Mouse (Mus musculus) cerebellum, adult 8-10 months (tissue): ENCODE data around the gene Il16.

Experiments
- DNase-seq: peaks from one replicate; pipeline ENCODE4 v3.0.0; 2022

The Il16 gene

DNA sequence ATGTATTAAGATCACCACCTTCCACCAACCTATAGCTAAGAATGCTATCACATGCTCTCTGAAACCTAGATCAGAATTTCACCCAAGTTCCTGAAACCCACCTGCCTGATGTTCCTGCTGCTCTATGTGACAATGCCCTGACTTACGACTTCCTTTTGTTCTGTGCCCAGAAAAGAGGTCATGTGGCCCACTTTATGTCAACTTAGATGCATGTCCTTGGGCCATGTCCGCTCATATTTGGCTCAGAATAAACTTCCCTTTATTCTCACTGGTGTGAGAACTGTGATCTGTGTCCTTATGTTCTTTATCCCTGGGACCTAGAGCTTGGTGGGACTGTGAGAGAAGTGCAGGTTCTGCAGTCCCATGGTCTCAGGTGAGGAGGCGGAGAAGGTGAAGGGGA lies 68.2 kb downstream of the Il16 start:
- no peak for DNase-seq

GRCm38 (mm10) chr7:83675545-83676254 lies 69.8 kb downstream of the Il16 start:
- DNase-seq, result no peak

DNA sequence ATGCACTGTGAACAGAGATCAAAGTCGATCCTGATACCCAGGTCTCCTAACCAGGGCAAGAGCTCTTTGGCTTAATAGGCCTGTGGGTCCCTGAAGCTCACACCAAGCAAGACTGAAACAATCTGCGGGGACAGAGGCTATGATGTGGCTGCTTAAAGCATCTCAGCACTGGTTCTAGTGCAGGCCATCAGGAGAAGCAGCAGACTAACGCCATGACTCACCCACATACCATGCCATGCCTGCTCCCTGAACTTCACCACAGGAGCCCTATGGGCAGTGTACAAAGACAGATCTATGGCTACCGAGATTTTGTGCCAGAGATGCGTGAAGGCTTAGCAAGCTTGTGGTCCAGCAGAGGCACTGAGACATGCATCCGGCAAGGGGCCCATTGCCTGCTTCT lies 74.0 kb downstream of the Il16 start:
- no peak for DNase-seq

- DNase-seq, result peak; percentile 62
Observed at GRCm38 (mm10) chr7:83668724-83669123, 76.8 kb downstream of the Il16 start.

- no peak for DNase-seq
Observed at GRCm38 (mm10) chr7:83667936-83668645, 77.4 kb downstream of the Il16 start.

DNA sequence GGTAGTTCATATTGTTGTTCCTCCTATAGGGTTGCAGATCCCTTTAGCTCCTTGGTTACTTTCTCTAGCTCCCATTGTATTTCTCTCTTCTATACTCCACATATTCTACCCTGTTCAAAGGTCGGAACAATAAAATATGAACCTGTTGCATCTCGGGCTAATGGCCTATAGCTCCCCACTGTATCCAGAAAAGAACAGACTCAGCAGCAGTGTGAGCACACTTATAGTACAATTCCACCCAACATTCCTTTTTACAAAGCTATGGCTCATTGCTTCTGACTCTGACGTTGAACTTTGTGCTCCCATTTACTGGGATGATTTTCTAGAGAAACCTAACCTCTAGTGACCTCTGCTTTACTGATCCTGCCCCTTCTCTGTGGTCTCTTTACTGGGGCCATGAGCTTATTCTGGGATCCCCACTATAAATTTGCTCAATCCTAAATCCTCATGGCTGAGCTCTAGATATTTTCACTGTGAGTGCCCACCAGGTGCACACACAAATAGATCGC lies 79.4 kb downstream of the Il16 start:
- no peak for DNase-seq

DNA sequence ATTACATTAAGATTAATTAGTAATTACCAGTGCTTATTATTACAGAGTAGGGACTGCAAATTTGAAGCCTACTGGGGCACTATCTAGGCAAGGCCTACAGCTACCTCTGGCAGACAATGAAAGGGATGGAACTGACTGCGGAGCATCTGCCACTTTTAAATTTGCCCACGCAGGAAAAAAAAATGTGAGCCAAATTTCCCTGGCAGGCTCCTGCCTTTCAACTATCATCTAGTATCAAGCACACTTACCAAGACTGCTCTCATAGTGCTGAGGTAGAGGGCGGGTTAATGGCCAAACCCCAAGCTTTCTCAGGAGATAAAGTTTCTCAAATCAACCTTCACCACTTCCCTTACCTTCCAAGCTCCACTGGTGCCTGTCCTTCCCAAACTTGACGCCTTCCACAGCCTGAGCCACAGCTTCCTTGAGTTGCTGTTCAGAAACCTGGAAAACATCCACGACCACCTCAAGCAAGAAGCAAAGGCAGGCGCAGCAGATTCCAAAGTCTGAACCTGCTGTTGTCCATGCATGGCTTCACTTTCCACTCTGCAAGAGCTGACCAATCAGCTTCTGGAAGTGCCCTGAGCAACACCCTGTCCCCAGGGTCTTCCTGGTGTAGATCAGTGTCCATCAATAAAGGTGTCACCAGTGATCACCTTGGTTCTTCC lies 82.7 kb downstream of the Il16 start:
- peak; percentile 41 for DNase-seq

- DNase-seq, result no peak
Observed at GRCm38 (mm10) chr7:83661763-83662162, 83.8 kb downstream of the Il16 start.

DNA sequence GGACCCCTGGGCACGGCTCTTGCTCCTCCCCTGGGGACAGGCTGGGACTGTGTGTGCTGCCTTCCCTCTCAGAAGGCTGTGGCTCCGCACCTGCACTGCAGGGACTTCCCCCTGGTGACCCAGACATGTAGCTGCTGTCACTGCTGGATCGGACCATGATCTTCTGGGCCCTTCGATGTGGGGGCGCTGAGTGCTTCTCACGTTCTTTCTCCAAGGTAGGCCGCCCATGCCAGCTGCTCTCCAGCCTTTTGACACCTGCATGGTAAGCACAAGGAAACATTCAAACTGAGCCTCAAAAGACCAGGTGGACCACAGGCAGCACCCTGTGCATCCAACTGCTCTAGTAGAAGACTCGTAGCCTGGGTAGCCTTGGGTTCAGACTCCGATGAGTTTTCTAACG lies 84.5 kb downstream of the Il16 start:
- DNase-seq, result no peak

DNA sequence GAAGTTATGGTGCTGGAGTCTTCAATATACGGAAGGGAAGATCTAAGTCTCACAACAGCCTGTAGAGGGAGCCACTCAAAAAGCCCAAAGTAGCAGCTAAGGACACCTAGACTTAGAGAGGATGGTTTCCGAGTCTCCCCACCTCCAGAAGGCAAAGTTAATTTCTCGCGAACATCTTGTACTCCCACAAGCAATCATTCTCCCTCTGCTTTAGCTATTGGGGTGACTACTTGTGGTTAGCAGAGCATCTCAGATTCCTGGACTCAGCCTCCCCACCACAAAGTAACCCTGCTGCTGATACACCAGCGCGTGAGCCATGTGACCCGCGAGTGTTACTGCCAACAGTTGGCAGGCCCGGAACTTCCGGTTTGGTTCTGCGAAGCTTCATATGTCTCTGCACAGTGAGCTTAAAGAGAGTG lies 85.2 kb downstream of the Il16 start:
- no peak for DNase-seq

DNA sequence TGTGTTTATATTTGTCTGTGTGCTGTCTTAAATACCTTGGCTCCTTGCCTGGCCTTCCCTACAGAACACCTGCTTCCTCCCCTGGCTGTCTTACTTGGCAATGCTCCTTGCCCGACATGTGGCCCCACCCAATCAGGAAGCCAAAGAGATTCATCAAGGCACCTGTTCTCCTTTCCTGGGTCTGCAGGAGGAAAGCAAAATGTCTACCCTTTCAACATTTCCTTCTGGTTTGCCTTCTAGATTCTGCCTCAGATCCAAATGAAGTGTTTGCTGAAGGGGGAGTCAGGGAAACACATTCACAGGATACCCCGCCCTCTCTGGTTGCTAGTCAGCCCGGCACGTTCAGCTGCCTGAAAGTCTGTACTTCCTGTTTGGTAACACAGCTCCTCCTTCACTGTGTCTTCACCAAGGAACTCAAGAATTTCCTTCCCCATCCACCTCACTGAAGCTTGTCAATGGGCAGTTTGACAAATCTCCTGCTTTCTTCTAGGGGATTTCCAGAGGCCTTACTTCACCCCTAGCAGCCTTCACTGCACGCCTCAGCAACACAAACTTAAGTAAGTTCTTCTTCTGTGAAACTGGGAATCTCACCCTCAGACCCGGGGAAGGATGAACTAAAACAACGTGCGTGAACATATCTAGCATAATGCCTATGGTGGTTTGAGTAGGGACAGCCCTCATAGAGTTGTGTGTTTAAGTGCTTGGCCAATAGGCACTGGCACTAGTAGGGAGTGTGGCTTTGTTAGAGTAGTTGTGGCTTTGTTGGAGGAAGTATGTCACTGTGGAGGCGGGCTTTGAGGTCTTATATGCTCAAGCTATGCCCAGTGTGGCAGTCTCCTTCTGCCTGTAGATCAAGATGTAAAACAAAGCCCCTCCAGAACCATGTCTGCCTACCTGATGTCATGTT lies 86.1 kb downstream of the Il16 start:
- DNase-seq, result peak; percentile 69

DNA sequence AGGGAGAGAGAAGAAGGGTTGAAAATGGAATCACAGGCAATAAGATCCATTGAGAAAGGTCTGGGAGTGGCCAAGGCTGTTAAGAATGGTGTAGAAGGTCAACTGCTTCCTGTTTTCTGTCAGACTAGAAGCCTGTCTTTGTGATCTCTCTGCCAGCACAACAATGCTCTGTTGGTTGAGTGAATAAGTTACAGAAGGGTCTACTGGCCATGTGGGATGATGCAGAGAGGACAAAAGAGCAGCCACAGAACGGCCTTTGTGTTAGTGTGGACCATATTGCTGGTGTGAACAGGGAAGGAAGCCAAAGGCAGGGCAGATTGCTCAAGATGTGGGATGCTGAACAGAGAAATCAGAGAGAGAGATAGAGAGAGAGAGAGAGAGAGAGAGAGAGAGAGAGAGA lies 86.8 kb downstream of the Il16 start:
- no peak for DNase-seq

GRCm38 (mm10) chr7:83654938-83655630 lies 90.4 kb downstream of the Il16 start:
- DNase-seq, result no peak

DNA sequence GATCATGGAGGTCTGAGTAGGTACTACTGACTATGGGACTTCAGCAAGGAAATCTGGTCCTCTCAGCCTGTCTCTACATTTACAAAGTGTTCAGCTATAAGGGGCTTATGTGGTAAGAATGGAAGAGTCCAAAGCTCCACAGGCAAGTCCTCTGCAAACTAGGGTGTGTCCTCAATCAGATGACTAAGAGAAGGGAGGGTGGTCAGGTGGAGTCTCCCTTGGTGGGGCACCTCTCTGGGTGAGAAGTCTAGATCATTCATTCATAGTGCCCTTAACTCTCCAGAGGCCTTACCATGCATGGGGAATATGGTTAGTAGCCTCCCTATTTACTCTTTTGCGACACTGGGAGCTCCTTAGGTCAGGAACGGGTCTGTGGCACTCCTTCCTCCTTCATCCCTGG lies 91.3 kb downstream of the Il16 start:
- no peak for DNase-seq

DNA sequence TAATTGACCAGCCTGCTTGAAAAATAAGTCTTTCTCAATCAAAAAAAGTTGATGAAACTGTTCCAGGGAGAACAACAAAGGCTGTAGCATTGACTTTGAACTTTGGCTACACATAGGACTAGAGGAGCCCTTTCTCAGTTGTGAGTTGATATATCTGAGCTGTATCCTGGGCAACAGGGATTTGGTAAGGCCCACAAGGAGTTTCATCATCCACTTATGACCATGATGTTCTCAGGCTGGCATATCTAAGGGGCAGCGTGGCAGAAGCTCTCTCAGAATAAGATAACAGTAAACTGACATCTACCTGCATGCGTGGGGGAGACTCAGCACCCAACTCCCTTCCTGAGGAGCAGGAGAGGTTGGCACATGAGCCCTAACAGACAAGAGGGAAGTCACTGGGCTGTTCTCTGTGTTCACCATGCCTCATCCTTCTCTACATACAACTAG lies 91.9 kb downstream of the Il16 start:
- DNase-seq, result no peak

- DNase-seq, result no peak
Observed at GRCm38 (mm10) chr7:83652498-83652897, 93.0 kb downstream of the Il16 start.

GRCm38 (mm10) chr7:83650638-83651037 lies 94.9 kb downstream of the Il16 start:
- no peak for DNase-seq

DNA sequence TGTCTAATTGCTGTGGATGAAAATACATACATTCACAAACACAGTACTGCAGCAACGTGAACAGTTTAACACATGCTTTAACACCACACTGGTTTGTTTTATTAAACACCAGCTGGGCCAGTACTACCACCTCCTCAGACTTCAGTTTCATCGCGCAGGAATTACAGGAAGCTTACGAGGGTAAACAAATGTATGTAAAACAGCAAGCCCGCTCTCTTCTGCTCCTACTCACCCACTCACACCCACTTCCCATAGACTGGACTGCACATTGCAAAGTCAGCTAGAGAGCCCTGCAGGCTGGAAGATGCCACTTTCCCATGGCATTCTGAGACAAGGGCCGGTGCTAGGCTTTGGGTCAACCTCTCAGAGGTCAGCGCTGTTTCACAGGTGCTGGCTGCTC lies 96.7 kb downstream of the Il16 start:
- DNase-seq, result no peak

DNA sequence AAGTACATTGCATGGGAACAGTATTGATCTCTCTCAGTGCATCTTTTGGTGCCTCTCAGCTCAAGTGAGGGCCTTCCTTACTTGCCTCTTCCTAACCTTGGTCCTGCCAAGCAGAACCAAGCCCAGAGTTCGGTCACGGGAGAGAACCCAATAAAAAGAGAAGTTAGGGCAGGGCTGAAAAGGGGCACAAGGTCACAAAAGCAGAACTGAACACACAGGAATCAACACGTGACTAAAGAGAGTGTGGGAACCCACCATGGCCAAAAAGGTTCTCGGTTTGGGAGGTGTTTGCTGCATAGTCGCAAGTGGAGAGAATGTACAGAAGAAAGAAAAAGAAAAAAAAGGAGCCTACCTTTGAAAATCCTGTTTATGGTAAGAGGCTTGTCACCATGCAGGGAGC lies 100.0 kb downstream of the Il16 start:
- DNase-seq, result no peak

- no peak for DNase-seq
Observed at GRCm38 (mm10) chr7:83644761-83645160, 100.8 kb downstream of the Il16 start.

GRCm38 (mm10) chr7:83643581-83643980 lies 101.9 kb downstream of the Il16 start:
- DNase-seq, result no peak

- no peak for DNase-seq
Observed at GRCm38 (mm10) chr7:83641163-83641562, 104.4 kb downstream of the Il16 start.
